Mouse (Mus musculus) urinary bladder, adult 2 months (tissue): Measurements from ENCODE around the gene Alg11. TPM values are rescaled to one million over a fixed set of nuclear protein-coding genes. Genes with fewer than 3 reads are reported as not detected.

Experiments
- DNase-seq: peaks from one replicate; pipeline ENCODE4 v3.0.0; 2022; ENCODE audit warnings: low spot score
- polyA plus RNA-seq: library from polyadenylated mRNA; depleted of rRNA; stranded (reverse); fragments of >200 nt; gene quantifications from 2 replicates; pipeline ENCODE4 v1.2.3, GENCODE M21; 2012; rRNA removed

Alg11 gene
- polyA plus RNA-seq, 1 experiment = 11.6 TPM

DNA sequence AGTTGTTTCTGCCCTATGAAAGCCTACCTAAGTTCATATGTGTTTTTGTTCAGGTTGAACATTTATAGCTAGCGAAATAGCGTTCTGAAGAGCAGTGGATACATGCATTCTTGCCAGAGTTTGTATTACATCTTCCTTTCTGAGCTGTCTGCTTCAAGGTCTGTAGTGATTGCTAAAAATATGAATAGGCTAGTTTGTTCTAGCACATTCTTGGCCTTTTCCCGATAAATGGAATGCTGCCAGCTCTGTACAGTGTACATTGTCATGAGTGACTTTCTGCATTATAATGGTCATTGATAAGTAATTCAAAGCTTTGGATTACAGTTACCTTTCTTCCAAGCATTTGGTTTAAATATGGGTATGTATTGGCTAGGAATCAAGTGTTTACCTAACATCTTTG lies 605 bp downstream of the Alg11 start:
- no peak for DNase-seq

DNA sequence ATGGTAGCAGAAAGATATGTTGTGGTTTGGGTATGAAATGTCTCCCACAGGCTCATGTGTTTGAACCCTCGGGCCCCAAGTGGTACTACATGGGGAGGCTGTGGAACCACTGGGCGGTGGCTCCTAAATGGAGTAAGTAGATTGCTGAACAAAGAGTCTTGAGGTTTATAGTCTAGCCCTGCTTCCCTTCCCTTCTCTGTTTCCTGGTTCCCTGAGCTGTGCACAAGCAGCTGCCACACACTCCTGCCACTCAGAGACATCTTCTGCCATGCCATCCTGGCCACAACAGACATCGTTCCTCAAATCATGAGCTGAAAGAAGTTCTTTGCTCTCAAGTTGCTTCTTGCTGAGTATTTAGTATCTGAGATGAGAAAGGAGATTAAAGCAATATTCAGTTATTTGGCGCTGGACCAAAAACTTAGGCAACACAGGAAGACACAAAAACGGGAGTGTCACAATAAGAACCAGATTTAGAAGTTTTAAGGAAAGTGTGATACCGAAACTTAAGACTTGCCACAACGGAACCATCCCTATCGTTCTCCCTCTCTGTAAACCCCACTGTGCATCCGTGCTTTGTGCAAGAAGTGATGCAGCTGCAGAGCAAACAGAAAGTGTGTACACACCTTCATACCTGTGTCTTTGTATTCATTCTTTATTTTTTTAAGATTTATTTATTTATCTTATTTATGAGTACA lies 18.9 kb downstream of the Alg11 start:
- no peak for DNase-seq

DNA sequence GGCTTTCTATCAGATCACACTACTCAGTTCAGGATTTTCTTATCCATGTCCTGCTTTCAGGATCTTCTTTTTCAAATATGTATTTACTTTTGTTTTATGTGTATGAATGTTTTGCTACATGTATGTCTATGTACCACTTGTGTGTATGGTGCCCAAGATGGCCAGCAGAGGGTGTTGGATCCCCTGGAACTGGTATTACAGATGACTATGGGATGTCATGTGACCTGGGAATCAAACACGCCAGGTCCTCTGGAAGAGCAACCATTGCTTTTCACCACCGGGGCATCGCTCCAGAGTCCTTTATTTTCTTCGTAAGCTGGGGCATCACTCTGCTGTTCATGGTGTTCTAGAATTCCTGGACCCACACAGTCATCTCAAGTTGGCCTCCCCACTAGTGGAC lies 28.7 kb downstream of the Alg11 start:
- DNase-seq = no peak

DNA sequence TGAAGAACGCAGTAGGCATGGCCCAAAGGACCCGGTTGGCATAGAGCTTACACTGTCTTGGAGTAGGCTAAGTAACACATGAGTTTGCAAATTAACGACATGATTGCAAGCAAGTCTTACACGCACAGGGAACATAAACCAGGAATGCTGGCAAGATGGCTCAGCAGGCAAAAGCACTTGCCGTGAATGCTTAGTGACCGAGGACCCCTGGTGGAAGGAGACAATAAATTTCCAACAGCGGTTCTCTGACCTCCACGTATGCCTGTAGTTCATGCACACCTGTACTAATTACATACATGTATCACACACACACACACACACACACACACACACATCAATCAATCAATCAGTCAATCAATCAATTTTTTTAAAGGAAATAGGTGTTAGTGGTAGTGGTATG lies 31.0 kb downstream of the Alg11 start:
- DNase-seq = no peak

DNA sequence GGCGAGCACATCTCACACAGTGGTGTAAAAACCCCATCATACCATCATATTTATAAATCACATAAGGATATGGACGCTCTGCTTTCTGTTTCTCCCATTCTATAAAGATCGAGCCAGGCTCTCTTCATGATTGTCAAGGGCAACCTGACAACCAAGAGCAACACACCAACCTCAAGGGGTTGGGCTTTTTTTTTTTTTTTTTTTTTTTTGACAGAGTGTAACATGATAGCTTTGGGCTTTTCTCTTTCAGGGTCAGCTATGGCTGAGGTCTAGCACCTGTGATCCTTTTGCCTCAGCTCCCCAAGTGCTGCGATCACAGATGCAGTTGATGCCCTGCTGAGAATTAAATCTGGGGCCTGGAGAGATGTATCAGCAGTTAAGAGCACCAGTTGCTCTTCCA lies 46.5 kb downstream of the Alg11 start:
- DNase-seq = no peak

Other genes with a start within 250 kb of the Alg11 start
- gene Defb50, start 237.2 kb upstream of the Alg11 start, polyA plus RNA-seq = 0.48 TPM in 1 of 2 replicates, not detected in the other
- gene Defb2, start 220.8 kb upstream of the Alg11 start, polyA plus RNA-seq = not detected in 2 replicates
- gene Defb10, start 201.8 kb upstream of the Alg11 start, polyA plus RNA-seq = not detected in 2 replicates
- not detected in 2 replicates for gene Defb9, start 175.3 kb upstream of the Alg11 start, polyA plus RNA-seq
- gene Defb11, start 154.3 kb upstream of the Alg11 start, polyA plus RNA-seq = not detected in 2 replicates
- not detected in 2 replicates for gene Defb15, start 128.0 kb upstream of the Alg11 start, polyA plus RNA-seq
- not detected in 2 replicates for gene Defb35, start 122.4 kb upstream of the Alg11 start, polyA plus RNA-seq
- gene Defb13, start 114.0 kb upstream of the Alg11 start, polyA plus RNA-seq = not detected in 2 replicates
- not detected in 2 replicates for gene Fam90a1a, start 102.0 kb upstream of the Alg11 start, polyA plus RNA-seq
- not detected in 2 replicates for gene Ccdc70, start 90.9 kb upstream of the Alg11 start, polyA plus RNA-seq
- 0.88 and 0.93 TPM in 2 replicates for gene Atp7b, start 416 bp upstream of the Alg11 start, polyA plus RNA-seq
- gene Nek5, start 64.3 kb downstream of the Alg11 start, polyA plus RNA-seq = 3.6 and 4.7 TPM in 2 replicates
- gene Nek3, start 105.7 kb downstream of the Alg11 start, polyA plus RNA-seq = 10.1 and 10.2 TPM in 2 replicates
- 4.7 and 5.1 TPM in 2 replicates for gene Ckap2, start 125.1 kb downstream of the Alg11 start, polyA plus RNA-seq
- 29.0 and 30.2 TPM in 2 replicates for gene Vps36, start 132.1 kb downstream of the Alg11 start, polyA plus RNA-seq
- 12.1 and 12.3 TPM in 2 replicates for gene Thsd1, start 166.6 kb downstream of the Alg11 start, polyA plus RNA-seq
- not detected in 2 replicates for gene Tpte, start 222.7 kb downstream of the Alg11 start, polyA plus RNA-seq